Mouse (Mus musculus) myocyte (in vitro differentiated cells): Measurements from ENCODE around the gene Tjp3. TPM values are rescaled to one million over a fixed set of nuclear protein-coding genes. Genes with fewer than 3 reads are reported as not detected.

Experiments
- H3K27me3 ChIP-seq: one replicate; pipeline ENCODE4 v1.6.1; 2011; ENCODE audit not compliant: control insufficient read depth, insufficient read depth, insufficient read length
- H3K36me3 ChIP-seq: one replicate; pipeline ENCODE4 v1.6.1; 2011; ENCODE audit not compliant: control insufficient read depth, insufficient read depth
- H3K4me2 ChIP-seq: one replicate; pipeline ENCODE4 v1.6.1; 2011; ENCODE audit warnings: low read depth, control low read depth
- H3K4me3 ChIP-seq: one replicate; pipeline ENCODE4 v1.5.1; 2011; ENCODE audit warnings: mild to moderate bottlenecking, control low read depth, moderate library complexity
- H3K79me2 ChIP-seq: one replicate; pipeline ENCODE4 v1.6.1; 2011; ENCODE audit not compliant: control insufficient read depth, insufficient read depth
- H3ac ChIP-seq: one replicate; pipeline ENCODE4 v1.6.1; 2011; ENCODE audit not compliant: control insufficient read depth, insufficient read length
- CEBPB ChIP-seq: IDR thresholded peaks from 2 replicates; pipeline ENCODE4 v1.6.1; 2011; ENCODE audit warnings: mild to moderate bottlenecking, moderate library complexity; ENCODE audit not compliant: poor library complexity, insufficient read depth, severe bottlenecking
- E2F4 ChIP-seq: IDR thresholded peaks from one replicate; pipeline ENCODE4 v1.6.1; 2011; ENCODE audit warnings: mild to moderate bottlenecking, control low read depth, moderate library complexity; ENCODE audit not compliant: insufficient read depth
- MAX ChIP-seq: IDR thresholded peaks from one replicate; pipeline ENCODE4 v1.6.1; 2011; ENCODE audit warnings: low read depth, mild to moderate bottlenecking, control low read depth
- MYOD1 ChIP-seq, 3 experiments: IDR thresholded peaks; one replicate each; pipeline ENCODE4 v1.6.1; 2011; ENCODE audit warnings: control low read depth in 2 of 3, low read depth in 2 of 3, mild to moderate bottlenecking in 2 of 3, moderate library complexity in 1 of 3; ENCODE audit not compliant: insufficient read length in 2 of 3, control insufficient read depth in 1 of 3
- MYOG ChIP-seq, 3 experiments: IDR thresholded peaks; one replicate each; pipeline ENCODE4 v1.6.1; 2011; ENCODE audit warnings: control low read depth in 2 of 3, low read depth in 2 of 3, mild to moderate bottlenecking in 2 of 3; ENCODE audit not compliant: insufficient read length in 2 of 3, control insufficient read depth in 1 of 3, insufficient read depth in 1 of 3
- POLR2A ChIP-seq: IDR thresholded peaks from one replicate; pipeline ENCODE4 v1.6.1; 2011; ENCODE audit warnings: low read depth, mild to moderate bottlenecking, control low read depth, moderate library complexity; ENCODE audit not compliant: insufficient read length
- POLR2AphosphoS2 ChIP-seq: IDR thresholded peaks from one replicate; pipeline ENCODE4 v1.6.1; 2011; ENCODE audit warnings: low read depth, control low read depth; ENCODE audit not compliant: insufficient read length
- REST ChIP-seq: IDR thresholded peaks from one replicate; pipeline ENCODE4 v1.6.1; 2011; ENCODE audit warnings: mild to moderate bottlenecking, control low read depth, moderate library complexity; ENCODE audit not compliant: insufficient read depth, insufficient read length
- SRF ChIP-seq: IDR thresholded peaks from one replicate; pipeline ENCODE4 v1.6.1; 2011; ENCODE audit warnings: low read depth; ENCODE audit not compliant: control insufficient read depth, insufficient read length
- TCF12 ChIP-seq: IDR thresholded peaks from one replicate; pipeline ENCODE4 v1.6.1; 2011; ENCODE audit warnings: mild to moderate bottlenecking, control low read depth; ENCODE audit not compliant: poor library complexity, insufficient read depth, severe bottlenecking
- TCF3 ChIP-seq: IDR thresholded peaks from one replicate; pipeline ENCODE4 v1.6.1; 2011; ENCODE audit warnings: low read depth, control low read depth; ENCODE audit not compliant: insufficient read length
- USF1 ChIP-seq: IDR thresholded peaks from one replicate; pipeline ENCODE4 v1.6.1; 2011; ENCODE audit warnings: low read depth, mild to moderate bottlenecking, control low read depth, moderate library complexity
- polyA plus RNA-seq: library from polyadenylated mRNA; unstranded; fragments of >200 nt; fragmentation: generic; extraction: Trizol; gene quantifications from one replicate; pipeline ENCODE4 v1.2.1, GENCODE M21; 2012; ENCODE audit warnings: missing spikeins

Gene Tjp3
- polyA plus RNA-seq, 1 experiment, result 0.17 TPM

DNA sequence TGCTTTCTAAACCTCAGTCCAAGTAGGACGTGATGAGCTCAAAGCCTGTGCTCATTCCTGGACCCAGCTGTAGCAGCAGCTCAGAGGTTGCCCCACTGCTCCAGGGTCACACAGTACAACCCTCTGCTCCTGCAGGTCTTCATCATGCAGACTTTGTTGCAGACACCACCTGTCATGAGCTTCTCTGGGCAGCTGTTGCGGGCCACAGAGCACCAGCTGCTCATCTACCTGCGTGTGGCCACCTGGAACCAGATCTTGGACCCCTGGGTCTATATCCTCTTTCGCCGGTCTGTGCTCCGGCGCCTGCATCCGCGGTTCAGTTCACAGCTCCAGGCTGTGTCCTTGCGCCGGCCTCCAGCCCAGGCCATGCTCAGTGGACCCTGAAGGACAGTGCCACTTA is 42.9 kb upstream of the Tjp3 start:
- Histone ChIP-seq H3K4me3 (no peak overlapping the region), H3K27me3 (no peaks in the 10 kb centered on the region), H3K79me2 (no peaks in the 10 kb centered on the region), H3K36me3 (no peaks in the 10 kb centered on the region), H3K4me2 (no peak overlapping the region), H3ac (no peak overlapping the region)
- TF ChIP-seq MYOG (IDR thresholded peaks at IDR 0.05; ENCODE audit: control insufficient read depth in 1 of 3, insufficient read depth in 1 of 3, insufficient read length in 2 of 3, low read depth in 2 of 3), result peak in 2 of 3 experiments; percentile 28 to 68
- TF ChIP-seq POLR2AphosphoS2, result no peak
- TF ChIP-seq MAX, result no peak
- no peak for TF ChIP-seq CEBPB
- TF ChIP-seq MYOD1 (IDR thresholded peaks at IDR 0.05; ENCODE audit: control insufficient read depth in 1 of 3, insufficient read length in 2 of 3, low read depth in 2 of 3), result peak in 2 of 3 experiments; percentile 39 to 51
- no peak for TF ChIP-seq SRF
- no peak for TF ChIP-seq POLR2A
- TF ChIP-seq REST, result no peak
- no peak for TF ChIP-seq USF1

DNA sequence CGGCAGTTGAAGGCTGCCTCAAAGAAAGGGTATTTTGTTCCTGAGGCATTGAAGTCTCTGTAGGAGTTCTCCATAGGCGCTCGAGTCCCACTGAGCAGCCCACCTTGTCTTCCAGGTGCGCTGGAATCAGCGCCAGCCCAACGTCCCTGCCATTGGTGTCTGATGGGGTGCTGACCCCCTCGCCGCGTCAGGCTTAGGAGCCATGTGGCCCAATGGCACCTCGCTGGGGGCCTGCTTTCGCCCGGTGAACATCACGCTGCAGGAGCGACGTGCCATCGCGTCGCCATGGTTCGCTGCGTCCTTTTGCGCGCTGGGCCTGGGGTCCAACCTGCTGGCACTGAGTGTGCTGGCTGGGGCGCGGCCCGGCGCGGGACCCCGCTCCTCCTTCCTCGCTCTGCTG is 40.9 kb upstream of the Tjp3 start:
- H3K4me2 ChIP-seq, result no peak overlapping the region
- no peak for TF ChIP-seq MYOD1 (IDR thresholded peaks at IDR 0.05; ENCODE audit: control insufficient read depth in 1 of 3, insufficient read length in 2 of 3, low read depth in 2 of 3)
- no peak for TF ChIP-seq TCF3
- TF ChIP-seq E2F4, result no peak
- TF ChIP-seq REST, result no peak
- no peak for TF ChIP-seq USF1
- no peak for TF ChIP-seq POLR2AphosphoS2
- no peak for TF ChIP-seq POLR2A
- no peak for TF ChIP-seq SRF
- no peak for TF ChIP-seq CEBPB
- no peak for TF ChIP-seq TCF12
- TF ChIP-seq MYOG (IDR thresholded peaks at IDR 0.05; ENCODE audit: control insufficient read depth in 1 of 3, insufficient read depth in 1 of 3, insufficient read length in 2 of 3, low read depth in 2 of 3), result no peak
- no peaks in the 10 kb centered on the region for H3K27me3 ChIP-seq

DNA sequence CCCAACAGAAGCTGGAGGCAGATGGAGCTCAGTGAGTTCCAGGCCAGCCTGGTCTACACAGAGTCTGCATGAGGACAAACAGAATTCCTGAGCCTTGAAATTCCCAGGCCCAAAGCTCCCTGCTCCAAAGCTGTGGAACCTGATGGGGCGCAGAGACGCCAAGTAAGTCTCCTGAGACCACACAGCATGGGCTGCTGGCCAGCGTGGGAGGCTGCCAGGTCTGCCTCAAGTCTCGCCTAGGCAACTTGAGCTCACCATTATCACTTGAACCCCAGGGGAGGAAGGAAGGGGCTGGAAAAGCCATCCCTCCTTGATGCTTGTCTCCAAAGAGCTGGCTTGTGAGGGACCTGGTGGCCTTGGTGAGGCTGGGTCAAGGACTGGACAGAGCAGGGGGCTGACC is 38.6 kb upstream of the Tjp3 start:
- H3ac ChIP-seq, result no peak overlapping the region
- H3K79me2 ChIP-seq, result no peaks in the 10 kb centered on the region
- no peaks in the 10 kb centered on the region for H3K27me3 ChIP-seq
- H3K4me2 ChIP-seq, result no peak overlapping the region
- H3K4me3 ChIP-seq, result no peak overlapping the region
- TF ChIP-seq MYOD1 (IDR thresholded peaks at IDR 0.05; ENCODE audit: control insufficient read depth in 1 of 3, insufficient read length in 2 of 3, low read depth in 2 of 3) (no peak), CEBPB (no peak)
- H3K36me3 ChIP-seq, result peaks cover 10% of the 10 kb centered on the region

More for the DNA sequence above, 40.9 kb upstream of the Tjp3 start:
- H3K36me3 ChIP-seq, result no peaks in the 10 kb centered on the region
- H3ac ChIP-seq, result no peak overlapping the region
- no peak overlapping the region for H3K4me3 ChIP-seq
- H3K79me2 ChIP-seq, result no peaks in the 10 kb centered on the region

DNA sequence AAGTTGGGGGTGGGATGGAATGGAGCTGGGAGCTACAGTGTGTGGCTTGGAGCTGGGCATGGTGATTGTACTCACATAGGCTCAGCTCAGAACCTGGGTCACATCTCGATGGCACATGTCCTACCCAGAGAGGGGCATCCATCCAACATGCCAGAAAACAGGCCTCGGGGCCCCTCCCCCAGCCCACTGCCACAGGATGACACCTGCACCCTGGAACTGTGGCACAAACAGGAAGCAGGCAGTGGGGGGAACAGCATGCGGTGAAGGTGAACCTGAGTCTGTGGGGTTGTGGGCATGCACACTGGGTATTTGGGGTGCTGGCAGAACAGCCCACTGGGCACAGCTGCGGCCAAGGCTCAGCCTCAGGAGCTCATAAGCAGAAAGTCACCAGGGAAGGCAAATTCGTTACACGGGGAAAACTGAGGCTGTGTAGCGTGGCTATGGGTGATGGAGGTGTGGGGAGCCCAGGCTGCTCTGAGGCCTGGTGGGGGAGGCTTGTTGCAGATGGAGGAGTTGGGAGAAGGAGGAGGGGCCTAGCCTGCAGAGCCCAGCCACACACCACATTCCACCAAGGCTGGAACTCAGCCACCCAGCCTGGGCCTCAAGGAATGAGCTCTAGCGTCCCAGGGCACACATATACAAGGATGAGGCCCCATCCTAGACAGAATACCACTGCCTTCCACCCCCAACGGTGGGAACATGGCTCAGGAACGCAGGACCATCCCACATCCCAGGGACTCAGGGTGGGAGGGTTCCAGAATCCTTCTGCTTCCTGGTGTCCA is 38.0 kb upstream of the Tjp3 start:
- no peaks in the 10 kb centered on the region for H3K79me2 ChIP-seq
- no peak overlapping the region for H3ac ChIP-seq
- H3K36me3 ChIP-seq, result peaks cover 10% of the 10 kb centered on the region
- TF ChIP-seq MAX (no peak), REST (no peak), TCF3 (no peak), SRF (no peak), TCF12 (no peak), USF1 (no peak), CEBPB (no peak), POLR2A (no peak), E2F4 (no peak), MYOD1 (IDR thresholded peaks at IDR 0.05; ENCODE audit: control insufficient read depth in 1 of 3, insufficient read length in 2 of 3, low read depth in 2 of 3) (no peak), POLR2AphosphoS2 (no peak), MYOG (IDR thresholded peaks at IDR 0.05; ENCODE audit: control insufficient read depth in 1 of 3, insufficient read depth in 1 of 3, insufficient read length in 2 of 3, low read depth in 2 of 3) (no peak)
- H3K27me3 ChIP-seq, result no peaks in the 10 kb centered on the region
- no peak overlapping the region for H3K4me2 ChIP-seq
- no peak overlapping the region for H3K4me3 ChIP-seq

DNA sequence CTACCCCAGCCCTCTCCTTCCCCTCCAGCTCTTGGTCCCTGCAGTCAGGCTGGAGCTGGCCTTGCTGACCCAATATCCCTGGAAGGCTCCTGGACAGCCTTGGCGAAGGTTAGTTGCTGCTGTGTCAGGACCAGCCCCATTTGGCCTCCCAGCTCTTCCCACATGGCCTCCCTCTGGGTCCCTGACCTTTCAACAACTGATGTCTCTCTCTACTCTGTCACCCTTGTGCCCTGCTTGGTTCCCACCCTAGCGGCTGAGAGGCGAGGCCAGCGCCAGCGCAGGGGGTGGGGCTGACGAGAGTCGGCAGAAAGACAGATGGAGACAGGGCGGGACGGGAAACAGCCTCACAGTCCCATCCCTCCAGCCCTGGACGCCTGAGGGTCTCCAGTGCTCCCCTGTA is 37.0 kb upstream of the Tjp3 start, which contains the start of gene Tbxa2r:
Tbxa2r (plus strand) TSS at position 346 of the 400 bp plus-strand sequence.
- no peak within 1 kb of the TSS for H3K4me3 ChIP-seq
- H3K36me3 ChIP-seq, result peaks cover 10% of the 10 kb centered on the region
- H3K27me3 ChIP-seq, result no peaks in the 10 kb centered on the region
- TF ChIP-seq USF1 (no peak), SRF (no peak), MAX (no peak), POLR2A (no peak), MYOD1 (IDR thresholded peaks at IDR 0.05; ENCODE audit: control insufficient read depth in 1 of 3, insufficient read length in 2 of 3, low read depth in 2 of 3) (no peak), REST (no peak), POLR2AphosphoS2 (no peak), E2F4 (no peak), CEBPB (no peak), TCF3 (no peak), MYOG (IDR thresholded peaks at IDR 0.05; ENCODE audit: control insufficient read depth in 1 of 3, insufficient read depth in 1 of 3, insufficient read length in 2 of 3, low read depth in 2 of 3) (no peak), TCF12 (no peak)
- no peak within 1 kb of the TSS for H3K4me2 ChIP-seq
- no peak within 1 kb of the TSS for H3ac ChIP-seq
- H3K79me2 ChIP-seq, result no peaks in the 10 kb centered on the region
